Mouse (Mus musculus) lung, postnatal 0 days (tissue): ENCODE results near the gene Ccdc60. TPM values are rescaled to one million over a fixed set of nuclear protein-coding genes. Genes with fewer than 3 reads are reported as not detected.

ENCODE experiments used
- ATAC-seq: fragments of 200-750 bp; cut with Nextera tagmentation; 2 replicates; pipeline ENCODE4 v1.8.0; 2017; ENCODE audit warnings: moderate library complexity
- DNase-seq: peaks from one replicate; pipeline ENCODE4 v3.0.0-alpha.2; 2016; ENCODE audit warnings: low spot score
- H3K27ac ChIP-seq: fragments of 300-500 bp; sonication (generic); 2 replicates; pipeline ENCODE4 v1.5.1; 2014; ENCODE audit warnings: antibody characterized with exemption, mild to moderate bottlenecking, low read length, mixed read lengths
- H3K27me3 ChIP-seq: fragments of 300-500 bp; sonication (generic); replicated peaks from 2 replicates; pipeline ENCODE4 v1.6.1; 2014; ENCODE audit warnings: low read length, mixed read lengths; ENCODE audit not compliant: insufficient read depth
- H3K36me3 ChIP-seq: fragments of 300-500 bp; sonication (generic); 2 replicates; pipeline ENCODE4 v1.6.1; 2014; ENCODE audit warnings: low read length, mixed read lengths; ENCODE audit not compliant: insufficient read depth
- H3K4me1 ChIP-seq: fragments of 300-500 bp; sonication (generic); 2 replicates; pipeline ENCODE4 v1.6.1; 2014; ENCODE audit warnings: antibody characterized with exemption, low read depth, low read length, mixed read lengths; ENCODE audit not compliant: insufficient read depth
- H3K4me2 ChIP-seq: fragments of 300-500 bp; sonication (generic); replicated peaks from 2 replicates; pipeline ENCODE4 v1.6.1; 2014; ENCODE audit warnings: low read depth, mild to moderate bottlenecking, low read length, moderate library complexity, mixed read lengths
- H3K4me3 ChIP-seq: fragments of 300-500 bp; sonication (generic); 2 replicates; pipeline ENCODE4 v1.5.1; 2014; ENCODE audit warnings: low read depth, low read length
- H3K9ac ChIP-seq: fragments of 300-500 bp; sonication (generic); replicated peaks from 2 replicates; pipeline ENCODE4 v1.6.1; 2014; ENCODE audit warnings: low read depth, mild to moderate bottlenecking
- H3K9me3 ChIP-seq: fragments of 300-500 bp; sonication (generic); 2 replicates; pipeline ENCODE4 v1.6.1; 2016; ENCODE audit warnings: low read length, mixed read lengths
- CTCF ChIP-seq: IDR thresholded peaks from 2 replicates; pipeline ENCODE4 v1.5.1; 2016; ENCODE audit warnings: antibody characterized with exemption, mild to moderate bottlenecking
- EP300 ChIP-seq: IDR thresholded peaks from 2 replicates; pipeline ENCODE4 v1.6.1; 2016; ENCODE audit warnings: antibody characterized with exemption, mild to moderate bottlenecking, control low read depth
- WGBS: fragments of 180-500 bp; shearing (Covaris S2); extraction: QIAGEN DNeasy Blood & Tissue Kit; methylation state at CpG from one replicate; pipeline ENCODE4 v1.1.7; 2014; 5-methylcytosine and 5-hydroxymethylcytosine counted together
- polyA plus RNA-seq: library from polyadenylated mRNA; unstranded; fragments of >200 nt; fragmentation: Nextera tagmentation; extraction: Ambion mirVana; gene quantifications from 2 replicates; pipeline ENCODE4 v1.2.1, GENCODE M21; 2015

Gene Ccdc60
- polyA plus RNA-seq, 1 experiment from 2014 or later = 1.3 TPM

GRCm38 (mm10) chr5:116293501-116293900, 4.7 kb upstream of the Ccdc60 start:
- Histone ChIP-seq H3K4me1 (peaks cover 6% of the 10 kb centered on the region; the same call in 1 of the 2 replicates), H3K4me2 (no peak overlapping the region), H3K9ac (no peak overlapping the region), H3K27me3 (no peaks in the 10 kb centered on the region), H3K4me3 (no peak overlapping the region), H3K9me3 (no peaks in the 10 kb centered on the region), H3K27ac (no peak overlapping the region), H3K36me3 (no peaks in the 10 kb centered on the region)
- WGBS = 70% methylated on average over 5 of the region's 5 CpGs
- ATAC-seq (no peak), DNase-seq (no peak)
- TF ChIP-seq EP300 = no peak
- no peak for TF ChIP-seq CTCF

GRCm38 (mm10) chr5:116290584-116290983, 1.8 kb upstream of the Ccdc60 start:
- H3K27me3 ChIP-seq = no peaks in the 10 kb centered on the region
- no peak overlapping the region for H3K9ac ChIP-seq
- 80% methylated on average over 5 of the region's 5 CpGs for WGBS
- DNase-seq = no peak
- no peak overlapping the region for H3K4me2 ChIP-seq
- H3K4me3 ChIP-seq = no peak overlapping the region
- no peaks in the 10 kb centered on the region for H3K36me3 ChIP-seq
- ATAC-seq = no peak
- TF ChIP-seq CTCF (peak; percentile 20; the same call in 1 of the 2 replicates), EP300 (no peak)
- no peak overlapping the region for H3K27ac ChIP-seq
- H3K9me3 ChIP-seq = no peaks in the 10 kb centered on the region
- peaks cover 6% of the 10 kb centered on the region; the same call in 1 of the 2 replicates for H3K4me1 ChIP-seq

GRCm38 (mm10) chr5:116289897-116290296, 1.1 kb upstream of the Ccdc60 start:
- TF ChIP-seq CTCF (no peak), EP300 (peak; percentile 57; the same call in 1 of the 2 replicates)
- H3K27ac ChIP-seq = no peak overlapping the region; the same call in 1 of the 2 replicates
- H3K27me3 ChIP-seq = no peaks in the 10 kb centered on the region
- ATAC-seq (peak; percentile 82), DNase-seq (peak; percentile 52)
- H3K4me1 ChIP-seq = peaks cover 6% of the 10 kb centered on the region; the same call in 1 of the 2 replicates
- no peaks in the 10 kb centered on the region for H3K9me3 ChIP-seq
- no peak overlapping the region for H3K4me3 ChIP-seq
- H3K36me3 ChIP-seq = no peaks in the 10 kb centered on the region
- no peak overlapping the region for H3K9ac ChIP-seq
- WGBS = 6% methylated on average over 9 of the region's 9 CpGs
- 0 out of 2 replicates have a peak overlapping the region, but pooled peaks have one; percentile 19 for H3K4me2 ChIP-seq

GRCm38 (mm10) chr5:116288183-116288582, 602 bp downstream of the Ccdc60 start:
- ATAC-seq (no peak), DNase-seq (no peak)
- Histone ChIP-seq H3K9me3 (no peaks in the 10 kb centered on the region), H3K27me3 (no peaks in the 10 kb centered on the region), H3K36me3 (no peaks in the 10 kb centered on the region), H3K4me3 (no peak overlapping the region), H3K27ac (no peak overlapping the region), H3K9ac (no peak overlapping the region), H3K4me2 (no peak overlapping the region), H3K4me1 (peaks cover 6% of the 10 kb centered on the region; the same call in 1 of the 2 replicates)
- WGBS = 54% methylated on average over 10 of the region's 10 CpGs
- no peak for TF ChIP-seq CTCF
- TF ChIP-seq EP300 = no peak

GRCm38 (mm10) chr5:116285532-116286176, 3.1 kb downstream of the Ccdc60 start:
- no peak overlapping the region for H3K9ac ChIP-seq
- 37% methylated on average over 13 of the region's 15 CpGs for WGBS
- no peaks in the 10 kb centered on the region for H3K27me3 ChIP-seq
- no peak overlapping the region for H3K27ac ChIP-seq
- TF ChIP-seq CTCF (no peak), EP300 (no peak)
- DNase-seq = no peak
- H3K4me3 ChIP-seq = no peak overlapping the region
- ATAC-seq = no peak
- no peaks in the 10 kb centered on the region for H3K9me3 ChIP-seq
- no peak overlapping the region for H3K4me2 ChIP-seq
- no peaks in the 10 kb centered on the region for H3K36me3 ChIP-seq
- H3K4me1 ChIP-seq = peaks cover 6% of the 10 kb centered on the region; the same call in 1 of the 2 replicates

GRCm38 (mm10) chr5:116280518-116280917, 8.3 kb downstream of the Ccdc60 start:
- H3K36me3 ChIP-seq = no peaks in the 10 kb centered on the region
- ATAC-seq (no peak), DNase-seq (no peak)
- H3K4me3 ChIP-seq = no peak overlapping the region
- TF ChIP-seq EP300 (no peak), CTCF (peak; percentile 16; the same call in 1 of the 2 replicates)
- H3K27ac ChIP-seq = no peak overlapping the region
- no peaks in the 10 kb centered on the region for H3K4me1 ChIP-seq
- no peak overlapping the region for H3K9ac ChIP-seq
- H3K4me2 ChIP-seq = no peak overlapping the region
- peaks cover 3% of the 10 kb centered on the region; the same call in 1 of the 2 replicates for H3K9me3 ChIP-seq
- no peaks in the 10 kb centered on the region for H3K27me3 ChIP-seq
